Mouse (Mus musculus): Measurements from ENCODE around the gene Ncam2. TPM values are rescaled to one million over a fixed set of nuclear protein-coding genes. Genes with fewer than 3 reads are reported as not detected.
"Not testable (repeated sequence)": the region's sequence is repeated elsewhere in the genome, so short reads cannot be mapped to it uniquely, and the experiment has no call there.

Ncam2 gene
- polyA plus RNA-seq, 2 experiments = 0.01 TPM; not detected in 1

- ATAC-seq (ENCODE audit: insufficient read depth) = no peak
- TF ChIP-seq EP300 (IDR thresholded peaks at IDR 0.05; ENCODE audit: low read depth) = no peak
- no peak for TF ChIP-seq CTCF (IDR thresholded peaks at IDR 0.05; ENCODE audit: low read depth)
- no peaks in the 10 kb centered on the region for H3K4me1 ChIP-seq (replicated peaks; ENCODE audit: control insufficient read depth in 2 of 2, insufficient read depth in 2 of 2, low read length in 1 of 2)
- H3K4me3 ChIP-seq (ENCODE audit: insufficient read depth in 1 of 2, low read depth in 2 of 2, low read length in 2 of 2) = no peak overlapping the region
- no peaks in the 10 kb centered on the region for H3K27me3 ChIP-seq (ENCODE audit: control insufficient read depth, insufficient read depth, low read length)
- H3K27ac ChIP-seq = no peak overlapping the region
- no peak overlapping the region for H3K4me2 ChIP-seq (ENCODE audit: low read depth)
- peak in 2 of 3 experiments; percentile 2 for DNase-seq (ENCODE audit: low read depth in 3 of 3, low spot score in 3 of 3)
- no peak overlapping the region for H3K9ac ChIP-seq (replicated peaks)
- 30% methylated on average over 5 of the region's 5 CpGs for WGBS (ENCODE audit: insufficient replicate concordance)
- H3K36me3 ChIP-seq (replicated peaks; ENCODE audit: control insufficient read depth, insufficient read depth, low read depth) = no peaks in the 10 kb centered on the region
- H3K9me3 ChIP-seq (ENCODE audit: control insufficient read depth, low read length) = no peaks in the 10 kb centered on the region
These were observed 236.8 kb downstream of the Ncam2 start for GRCm38 (mm10) chr16:81437091-81437867.

- WGBS (ENCODE audit: insufficient replicate concordance) = 76% methylated on average over 2 of the region's 2 CpGs
- Histone ChIP-seq H3K36me3 (replicated peaks; ENCODE audit: control insufficient read depth, insufficient read depth, low read depth) (no peaks in the 10 kb centered on the region), H3K9me3 (ENCODE audit: control insufficient read depth, low read length) (no peaks in the 10 kb centered on the region), H3K27ac (no peak overlapping the region), H3K4me3 (ENCODE audit: insufficient read depth in 1 of 2, low read depth in 2 of 2, low read length in 2 of 2) (no peak overlapping the region), H3K27me3 (ENCODE audit: control insufficient read depth, insufficient read depth, low read length) (no peaks in the 10 kb centered on the region), H3K4me2 (ENCODE audit: low read depth) (no peak overlapping the region), H3K9ac (replicated peaks) (no peak overlapping the region), H3K4me1 (replicated peaks; ENCODE audit: control insufficient read depth in 2 of 2, insufficient read depth in 2 of 2, low read length in 1 of 2) (no peaks in the 10 kb centered on the region)
- DNase-seq (ENCODE audit: low read depth in 3 of 3, low spot score in 3 of 3) = no peak
- TF ChIP-seq EP300 (IDR thresholded peaks at IDR 0.05; ENCODE audit: low read depth) (no peak), CTCF (IDR thresholded peaks at IDR 0.05; ENCODE audit: low read depth) (no peak)
- no peak for ATAC-seq (ENCODE audit: insufficient read depth)
These were observed 237.4 kb downstream of the Ncam2 start for GRCm38 (mm10) chr16:81437868-81438249.

GRCm38 (mm10) chr16:81450851-81451250 is 250.4 kb downstream of the Ncam2 start:
- H3K9ac ChIP-seq (replicated peaks) = no peak overlapping the region

GRCm38 (mm10) chr16:81452988-81453387 is 252.5 kb downstream of the Ncam2 start:
- no peak for DNase-seq (ENCODE audit: low read depth in 3 of 3, low spot score in 3 of 3)
- H3K9ac ChIP-seq (replicated peaks) = no peak overlapping the region
- H3K9me3 ChIP-seq (ENCODE audit: control insufficient read depth, low read length) = no peaks in the 10 kb centered on the region
- no peak for TF ChIP-seq CTCF (IDR thresholded peaks at IDR 0.05; ENCODE audit: low read depth)
- no peak for TF ChIP-seq EP300 (IDR thresholded peaks at IDR 0.05; ENCODE audit: low read depth)
- H3K4me2 ChIP-seq (ENCODE audit: low read depth) = no peak overlapping the region
- WGBS (ENCODE audit: insufficient replicate concordance) = 36% methylated on average over 2 of the region's 2 CpGs
- H3K27ac ChIP-seq = no peak overlapping the region
- no peak overlapping the region for H3K4me3 ChIP-seq (ENCODE audit: insufficient read depth in 1 of 2, low read depth in 2 of 2, low read length in 2 of 2)
- no peak for ATAC-seq (ENCODE audit: insufficient read depth)
- H3K27me3 ChIP-seq (ENCODE audit: control insufficient read depth, insufficient read depth, low read length) = no peaks in the 10 kb centered on the region
- no peaks in the 10 kb centered on the region for H3K4me1 ChIP-seq (replicated peaks; ENCODE audit: control insufficient read depth in 2 of 2, insufficient read depth in 2 of 2, low read length in 1 of 2)
- no peaks in the 10 kb centered on the region for H3K36me3 ChIP-seq (replicated peaks; ENCODE audit: control insufficient read depth, insufficient read depth, low read depth)

More at GRCm38 (mm10) chr16:81450851-81451250, 250.4 kb downstream of the Ncam2 start:
- Histone ChIP-seq H3K4me1 (replicated peaks; ENCODE audit: control insufficient read depth in 2 of 2, insufficient read depth in 2 of 2, low read length in 1 of 2) (no peaks in the 10 kb centered on the region), H3K27me3 (ENCODE audit: control insufficient read depth, insufficient read depth, low read length) (no peaks in the 10 kb centered on the region), H3K36me3 (replicated peaks; ENCODE audit: control insufficient read depth, insufficient read depth, low read depth) (no peaks in the 10 kb centered on the region), H3K27ac (no peak overlapping the region), H3K9me3 (ENCODE audit: control insufficient read depth, low read length) (no peaks in the 10 kb centered on the region), H3K4me2 (ENCODE audit: low read depth) (no peak overlapping the region), H3K4me3 (ENCODE audit: insufficient read depth in 1 of 2, low read depth in 2 of 2, low read length in 2 of 2) (no peak overlapping the region)
- DNase-seq (ENCODE audit: low read depth in 3 of 3, low spot score in 3 of 3) = no peak
- no peak for ATAC-seq (ENCODE audit: insufficient read depth)
- WGBS (ENCODE audit: insufficient replicate concordance) = 64% methylated on average over 5 of the region's 5 CpGs
- TF ChIP-seq EP300 (IDR thresholded peaks at IDR 0.05; ENCODE audit: low read depth) = no peak
- no peak for TF ChIP-seq CTCF (IDR thresholded peaks at IDR 0.05; ENCODE audit: low read depth)

- no peak overlapping the region for H3K27ac ChIP-seq
- ATAC-seq (ENCODE audit: insufficient read depth) (no peak), DNase-seq (ENCODE audit: low read depth in 3 of 3, low spot score in 3 of 3) (no peak)
- no peaks in the 10 kb centered on the region for H3K4me1 ChIP-seq (replicated peaks; ENCODE audit: control insufficient read depth in 2 of 2, insufficient read depth in 2 of 2, low read length in 1 of 2)
- WGBS (ENCODE audit: insufficient replicate concordance) = 82% methylated on average over 2 of the region's 2 CpGs
- no peak overlapping the region for H3K4me3 ChIP-seq (ENCODE audit: insufficient read depth in 1 of 2, low read depth in 2 of 2, low read length in 2 of 2)
- H3K9ac ChIP-seq (replicated peaks) = no peak overlapping the region
- H3K9me3 ChIP-seq (ENCODE audit: control insufficient read depth, low read length) = no peaks in the 10 kb centered on the region
- no peak overlapping the region for H3K4me2 ChIP-seq (ENCODE audit: low read depth)
- no peaks in the 10 kb centered on the region for H3K27me3 ChIP-seq (ENCODE audit: control insufficient read depth, insufficient read depth, low read length)
- TF ChIP-seq CTCF (IDR thresholded peaks at IDR 0.05; ENCODE audit: low read depth) (no peak), EP300 (IDR thresholded peaks at IDR 0.05; ENCODE audit: low read depth) (no peak)
- no peaks in the 10 kb centered on the region for H3K36me3 ChIP-seq (replicated peaks; ENCODE audit: control insufficient read depth, insufficient read depth, low read depth)
These were observed 254.0 kb downstream of the Ncam2 start for GRCm38 (mm10) chr16:81454472-81454871.

- H3K27me3 ChIP-seq (ENCODE audit: control insufficient read depth, insufficient read depth, low read length); H3K9me3 ChIP-seq (ENCODE audit: control insufficient read depth, low read length); H3K36me3 ChIP-seq (replicated peaks; ENCODE audit: control insufficient read depth, insufficient read depth, low read depth); H3K27ac ChIP-seq; DNase-seq (ENCODE audit: low read depth in 3 of 3, low spot score in 3 of 3); H3K4me2 ChIP-seq (ENCODE audit: low read depth); H3K9ac ChIP-seq (replicated peaks); ATAC-seq (ENCODE audit: insufficient read depth); H3K4me1 ChIP-seq (replicated peaks; ENCODE audit: control insufficient read depth in 2 of 2, insufficient read depth in 2 of 2, low read length in 1 of 2); H3K4me3 ChIP-seq (ENCODE audit: insufficient read depth in 1 of 2, low read depth in 2 of 2, low read length in 2 of 2): not testable (repeated sequence)
- 51% methylated on average over 2 of the region's 2 CpGs for WGBS (ENCODE audit: insufficient replicate concordance)
These were observed 262.2 kb downstream of the Ncam2 start for GRCm38 (mm10) chr16:81462731-81463130.
